Mouse (Mus musculus): Measurements from ENCODE around the gene Efcab11. TPM values are rescaled to one million over a fixed set of nuclear protein-coding genes. Genes with fewer than 3 reads are reported as not detected.
"Not testable (repeated sequence)": the region's sequence is repeated elsewhere in the genome, so short reads cannot be mapped to it uniquely, and the experiment has no call there.

The Efcab11 gene
- polyA plus RNA-seq, 1 experiment = 1.8 TPM

- TF ChIP-seq GATA1 (IDR thresholded peaks at IDR 0.05; ENCODE audit: low read length) (no peak), TAL1 (IDR thresholded peaks at IDR 0.05; ENCODE audit: low read length) (no peak)
- H3K4me3 ChIP-seq (replicated peaks) = no peak overlapping the region
- no peaks in the 10 kb centered on the region for H3K4me1 ChIP-seq (ENCODE audit: control insufficient read depth)
- no peaks in the 10 kb centered on the region for H3K9me3 ChIP-seq (ENCODE audit: control insufficient read depth, low read length)
- no peaks in the 10 kb centered on the region for H3K27me3 ChIP-seq (ENCODE audit: control insufficient read depth)
- H3K36me3 ChIP-seq (ENCODE audit: control insufficient read depth) = no peaks in the 10 kb centered on the region
Observed at GRCm38 (mm10) chr12:99833476-99833875, 50.8 kb downstream of the Efcab11 start.

- TF ChIP-seq TAL1 (IDR thresholded peaks at IDR 0.05; ENCODE audit: low read length) (no peak), GATA1 (IDR thresholded peaks at IDR 0.05; ENCODE audit: low read length) (no peak)
Observed at GRCm38 (mm10) chr12:99822591-99822990, 61.6 kb downstream of the Efcab11 start.

GRCm38 (mm10) chr12:99821309-99821934 is 62.8 kb downstream of the Efcab11 start:
- no peaks in the 10 kb centered on the region for H3K4me1 ChIP-seq (ENCODE audit: control insufficient read depth)
- H3K4me3 ChIP-seq (replicated peaks) = no peak overlapping the region
- H3K27me3 ChIP-seq (ENCODE audit: control insufficient read depth) = no peaks in the 10 kb centered on the region
- no peak for TF ChIP-seq TAL1 (IDR thresholded peaks at IDR 0.05; ENCODE audit: low read length)
- TF ChIP-seq GATA1 (IDR thresholded peaks at IDR 0.05; ENCODE audit: low read length) = no peak
- no peaks in the 10 kb centered on the region for H3K9me3 ChIP-seq (ENCODE audit: control insufficient read depth, low read length)
- no peaks in the 10 kb centered on the region for H3K36me3 ChIP-seq (ENCODE audit: control insufficient read depth)

More at GRCm38 (mm10) chr12:99822591-99822990, 61.6 kb downstream of the Efcab11 start:
- no peak overlapping the region for H3K4me3 ChIP-seq (replicated peaks)
- H3K9me3 ChIP-seq (ENCODE audit: control insufficient read depth, low read length) = no peaks in the 10 kb centered on the region
- no peaks in the 10 kb centered on the region for H3K27me3 ChIP-seq (ENCODE audit: control insufficient read depth)
- no peaks in the 10 kb centered on the region for H3K36me3 ChIP-seq (ENCODE audit: control insufficient read depth)
- no peaks in the 10 kb centered on the region for H3K4me1 ChIP-seq (ENCODE audit: control insufficient read depth)

- Histone ChIP-seq H3K4me3 (replicated peaks) (no peak overlapping the region), H3K36me3 (ENCODE audit: control insufficient read depth) (no peaks in the 10 kb centered on the region), H3K4me1 (ENCODE audit: control insufficient read depth) (no peaks in the 10 kb centered on the region), H3K9me3 (ENCODE audit: control insufficient read depth, low read length) (no peaks in the 10 kb centered on the region), H3K27me3 (ENCODE audit: control insufficient read depth) (no peaks in the 10 kb centered on the region)
- no peak for TF ChIP-seq TAL1 (IDR thresholded peaks at IDR 0.05; ENCODE audit: low read length)
- no peak for TF ChIP-seq GATA1 (IDR thresholded peaks at IDR 0.05; ENCODE audit: low read length)
Observed at GRCm38 (mm10) chr12:99819186-99819974, 64.9 kb downstream of the Efcab11 start.

- H3K4me3 ChIP-seq (replicated peaks); H3K9me3 ChIP-seq (ENCODE audit: control insufficient read depth, low read length); H3K4me1 ChIP-seq (ENCODE audit: control insufficient read depth); H3K27me3 ChIP-seq (ENCODE audit: control insufficient read depth); H3K36me3 ChIP-seq (ENCODE audit: control insufficient read depth): not testable (repeated sequence)
Observed at GRCm38 (mm10) chr12:99818006-99818405, 66.2 kb downstream of the Efcab11 start.

GRCm38 (mm10) chr12:99815244-99815643 is 69.0 kb downstream of the Efcab11 start:
- TF ChIP-seq GATA1 (IDR thresholded peaks at IDR 0.05; ENCODE audit: low read length) (no peak), TAL1 (IDR thresholded peaks at IDR 0.05; ENCODE audit: low read length) (no peak)
- H3K4me3 ChIP-seq (replicated peaks) = no peak overlapping the region
- H3K27me3 ChIP-seq (ENCODE audit: control insufficient read depth) = no peaks in the 10 kb centered on the region
- no peaks in the 10 kb centered on the region for H3K9me3 ChIP-seq (ENCODE audit: control insufficient read depth, low read length)
- H3K4me1 ChIP-seq (ENCODE audit: control insufficient read depth) = no peaks in the 10 kb centered on the region
- H3K36me3 ChIP-seq (ENCODE audit: control insufficient read depth) = no peaks in the 10 kb centered on the region

- H3K27me3 ChIP-seq (ENCODE audit: control insufficient read depth) = no peaks in the 10 kb centered on the region
Observed at GRCm38 (mm10) chr12:99807891-99808290, 76.3 kb downstream of the Efcab11 start.

GRCm38 (mm10) chr12:99806741-99807140 is 77.5 kb downstream of the Efcab11 start:
- not testable (repeated sequence) for H3K27me3 ChIP-seq (ENCODE audit: control insufficient read depth); H3K4me3 ChIP-seq (replicated peaks); H3K9me3 ChIP-seq (ENCODE audit: control insufficient read depth, low read length); H3K36me3 ChIP-seq (ENCODE audit: control insufficient read depth); H3K4me1 ChIP-seq (ENCODE audit: control insufficient read depth)

More at GRCm38 (mm10) chr12:99807891-99808290, 76.3 kb downstream of the Efcab11 start:
- H3K4me3 ChIP-seq (replicated peaks) = no peak overlapping the region
- H3K4me1 ChIP-seq (ENCODE audit: control insufficient read depth) = no peaks in the 10 kb centered on the region
- TF ChIP-seq TAL1 (IDR thresholded peaks at IDR 0.05; ENCODE audit: low read length) (no peak), GATA1 (IDR thresholded peaks at IDR 0.05; ENCODE audit: low read length) (no peak)
- H3K9me3 ChIP-seq (ENCODE audit: control insufficient read depth, low read length) = no peaks in the 10 kb centered on the region
- H3K36me3 ChIP-seq (ENCODE audit: control insufficient read depth) = no peaks in the 10 kb centered on the region

- Histone ChIP-seq H3K9me3 (ENCODE audit: control insufficient read depth, low read length) (no peaks in the 10 kb centered on the region; the same call in 1 of the 2 replicates), H3K4me1 (ENCODE audit: control insufficient read depth) (no peaks in the 10 kb centered on the region), H3K36me3 (ENCODE audit: control insufficient read depth) (no peaks in the 10 kb centered on the region), H3K4me3 (replicated peaks) (no peak overlapping the region), H3K27me3 (ENCODE audit: control insufficient read depth) (no peaks in the 10 kb centered on the region)
- TF ChIP-seq GATA1 (IDR thresholded peaks at IDR 0.05; ENCODE audit: low read length) = no peak
- no peak for TF ChIP-seq TAL1 (IDR thresholded peaks at IDR 0.05; ENCODE audit: low read length)
Observed at GRCm38 (mm10) chr12:99795921-99796320, 88.3 kb downstream of the Efcab11 start.

Data from erythroblast, embryonic 14.5 days (primary cell).